Mouse (Mus musculus) bone marrow macrophage, adult 2 months (primary cell): Measurements from ENCODE around the gene Npy5r.

Experiments
- CTCF ChIP-seq: IDR thresholded peaks from 2 replicates; pipeline ENCODE4 v1.5.1; 2012; ENCODE audit warnings: low read depth, mild to moderate bottlenecking, low read length, moderate library complexity
- POLR2A ChIP-seq: IDR thresholded peaks from 2 replicates; pipeline ENCODE4 v1.6.1; 2012; ENCODE audit warnings: mild to moderate bottlenecking, low read depth, low read length, borderline replicate concordance

DNA sequence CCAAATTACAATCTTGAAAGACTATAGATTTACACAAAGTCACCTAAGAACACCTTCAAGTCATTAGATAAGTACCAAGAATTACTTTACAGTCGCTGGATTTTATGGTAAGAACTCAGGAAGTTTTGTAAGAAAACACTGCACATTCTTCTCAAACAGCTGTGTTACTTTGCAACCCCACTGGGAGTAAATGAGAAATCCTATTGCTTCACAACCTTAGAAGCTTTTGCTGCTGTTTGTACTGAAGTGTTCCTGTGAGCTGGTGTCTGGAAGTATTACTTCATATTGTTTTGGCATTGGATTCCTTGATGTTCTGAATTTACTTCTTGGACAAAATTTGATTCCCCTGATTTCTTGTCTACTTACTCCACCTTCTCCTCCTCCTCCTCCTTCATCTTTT is 57.2 kb downstream of the Npy5r start:
- no peak for TF ChIP-seq CTCF
- TF ChIP-seq POLR2A = no peak
